Mouse (Mus musculus) neural tube, embryonic 11.5 days (tissue): ENCODE measurements around the gene 1110017D15Rik. TPM values are rescaled to one million over a fixed set of nuclear protein-coding genes. Genes with fewer than 3 reads are reported as not detected.

Experiments
- ATAC-seq: fragments of 200-750 bp; cut with Nextera tagmentation; 2 replicates; pipeline ENCODE4 v1.8.0; 2017; ENCODE audit warnings: moderate number of reproducible peaks, mild to moderate bottlenecking, moderate TSS enrichment, moderate library complexity; ENCODE audit not compliant: insufficient read depth, low FRiP score, low TSS enrichment
- DNase-seq: peaks from one replicate; pipeline ENCODE4 v3.0.0-alpha.2; 2015; ENCODE audit warnings: low spot score
- H3K27ac ChIP-seq: fragments of 300-500 bp; sonication (generic); 2 replicates; pipeline ENCODE4 v1.5.1; 2014; ENCODE audit warnings: low read depth, mild to moderate bottlenecking, low read length
- H3K27me3 ChIP-seq: fragments of 300-500 bp; sonication (generic); 2 replicates; pipeline ENCODE4 v1.6.1; 2014; ENCODE audit warnings: mild to moderate bottlenecking, low read length, mixed read lengths; ENCODE audit not compliant: control insufficient read depth, insufficient read depth
- H3K36me3 ChIP-seq: fragments of 300-500 bp; sonication (generic); 2 replicates; pipeline ENCODE4 v1.6.1; 2014; ENCODE audit warnings: mild to moderate bottlenecking, low read length, moderate library complexity, mixed read lengths; ENCODE audit not compliant: control insufficient read depth, insufficient read depth
- H3K4me1 ChIP-seq: fragments of 300-500 bp; sonication (generic); 2 replicates; pipeline ENCODE4 v1.6.1; 2014; ENCODE audit warnings: low read length, mixed read lengths; ENCODE audit not compliant: control insufficient read depth, insufficient read depth
- H3K4me2 ChIP-seq: fragments of 300-500 bp; sonication (generic); 2 replicates; pipeline ENCODE4 v1.6.1; 2014; ENCODE audit warnings: low read depth, mild to moderate bottlenecking, moderate library complexity
- H3K4me3 ChIP-seq: fragments of 300-500 bp; sonication (generic); 2 replicates; pipeline ENCODE4 v1.5.1; 2014; ENCODE audit warnings: low read depth, low read length
- H3K9ac ChIP-seq: fragments of 300-500 bp; sonication (generic); 2 replicates; pipeline ENCODE4 v1.6.1; 2014; ENCODE audit warnings: mild to moderate bottlenecking, low read length
- H3K9me3 ChIP-seq: fragments of 300-500 bp; sonication (generic); 2 replicates; pipeline ENCODE4 v1.6.1; 2016; ENCODE audit warnings: low read length; ENCODE audit not compliant: control insufficient read depth
- WGBS: fragments of 180-500 bp; shearing (Covaris S2); extraction: QIAGEN DNeasy Blood & Tissue Kit; methylation state at CpG from one replicate; pipeline ENCODE4 v1.1.7; 2014; 5-methylcytosine and 5-hydroxymethylcytosine counted together
- polyA plus RNA-seq: library from polyadenylated mRNA; unstranded; fragments of >200 nt; fragmentation: Nextera tagmentation; extraction: Ambion mirVana; gene quantifications from 2 replicates; pipeline ENCODE4 v1.2.1, GENCODE M21; 2014

Gene 1110017D15Rik
- polyA plus RNA-seq, 1 experiment from 2014 or later = 2.5 TPM

DNA sequence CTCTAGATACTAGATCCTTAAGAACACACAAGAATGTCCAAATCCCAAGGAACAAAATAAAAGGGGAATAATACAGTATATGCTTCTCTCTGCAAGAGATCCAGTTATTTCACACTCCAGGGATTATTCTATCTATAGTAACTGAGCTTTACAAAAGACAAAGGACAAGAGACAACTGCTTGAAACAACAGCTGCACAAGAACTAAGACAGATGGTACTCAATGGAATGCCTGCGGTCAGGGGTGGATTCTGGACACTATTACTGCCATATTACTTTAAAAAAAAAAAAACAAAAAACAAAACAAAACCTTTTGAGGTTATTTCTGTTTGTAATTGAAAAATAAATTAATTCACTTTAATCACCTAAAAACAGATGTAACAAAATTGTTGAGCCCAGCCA is 56.4 kb downstream of the 1110017D15Rik start:
- no peaks in the 10 kb centered on the region for H3K9me3 ChIP-seq
- H3K4me3 ChIP-seq = no peak overlapping the region
- H3K4me2 ChIP-seq = no peak overlapping the region
- H3K4me1 ChIP-seq = no peaks in the 10 kb centered on the region; the same call in 1 of the 2 replicates
- H3K27me3 ChIP-seq = no peaks in the 10 kb centered on the region
- no peak overlapping the region for H3K9ac ChIP-seq
- DNase-seq (no peak), ATAC-seq (no peak)
- H3K36me3 ChIP-seq = no peaks in the 10 kb centered on the region; the same call in 1 of the 2 replicates
- H3K27ac ChIP-seq = no peak overlapping the region
- 95% methylated on average over 1 of the region's 1 CpGs for WGBS

Other genes starting within 250 kb of the 1110017D15Rik start
- gene Ubap2, start 242.2 kb downstream of the 1110017D15Rik start, polyA plus RNA-seq = 76.7 and 77.3 TPM in 2 replicates
- 57.9 and 64.0 TPM in 2 replicates for gene Dcaf12, start 202.4 kb downstream of the 1110017D15Rik start, polyA plus RNA-seq
- 84.1 and 91.3 TPM in 2 replicates for gene Ubap1, start 168.3 kb downstream of the 1110017D15Rik start, polyA plus RNA-seq
- 8.5 and 9.2 TPM in 2 replicates for gene Kif24, start 52.4 kb downstream of the 1110017D15Rik start, polyA plus RNA-seq
- gene Nudt2, start 52.2 kb downstream of the 1110017D15Rik start, polyA plus RNA-seq = 57.2 and 62.9 TPM in 2 replicates
- gene AI464131, start 14.3 kb downstream of the 1110017D15Rik start, polyA plus RNA-seq = 7.1 and 9.6 TPM in 2 replicates
- gene Fam219a, start 52.2 kb upstream of the 1110017D15Rik start, polyA plus RNA-seq = 10.2 and 11.6 TPM in 2 replicates
- 0.62 and 2.8 TPM in 2 replicates for gene Dnaic1, start 52.4 kb upstream of the 1110017D15Rik start, polyA plus RNA-seq
- 36.9 and 43.3 TPM in 2 replicates for gene Enho, start 123.0 kb upstream of the 1110017D15Rik start, polyA plus RNA-seq
- 43.8 and 44.2 TPM in 2 replicates for gene Cntfr, start 179.8 kb upstream of the 1110017D15Rik start, polyA plus RNA-seq
- gene Il11ra1, start 182.7 kb upstream of the 1110017D15Rik start, polyA plus RNA-seq = 65.9 and 82.1 TPM in 2 replicates
- gene Rpp25l, start 196.2 kb upstream of the 1110017D15Rik start, polyA plus RNA-seq = 80.4 and 81.2 TPM in 2 replicates
- 171 and 180 TPM in 2 replicates for gene Dctn3, start 205.8 kb upstream of the 1110017D15Rik start, polyA plus RNA-seq
- 1.2 and 2.0 TPM in 2 replicates for gene Arid3c, start 213.8 kb upstream of the 1110017D15Rik start, polyA plus RNA-seq
- 22.7 and 25.3 TPM in 2 replicates for gene Galt, start 237.9 kb upstream of the 1110017D15Rik start, polyA plus RNA-seq
- 77.8 and 83.7 TPM in 2 replicates for gene Sigmar1, start 238.8 kb upstream of the 1110017D15Rik start, polyA plus RNA-seq